Mouse (Mus musculus): ENCODE measurements around the gene Syt14. TPM values are rescaled to one million over a fixed set of nuclear protein-coding genes. Genes with fewer than 3 reads are reported as not detected.

Gene Syt14
- polyA plus RNA-seq (2015; fragmentation: Nextera tagmentation; extraction: Ambion mirVana): 0.81 and 0.98 TPM in 2 replicates

GRCm38 (mm10) chr1:193035371-193036238 lies at the start of gene Syt14:
Gene Syt14, minus strand, starts transcription at chr1:193035775.

GRCm38 (mm10) chr1:192855474-192856230 lies 179.9 kb downstream of the Syt14 start, which contains the start of gene Sertad4:
Gene Sertad4, minus strand, starts transcription at chr1:192855756.

Other genes starting within 250 kb of the Syt14 start
- gene Sertad4, start 180.0 kb downstream of the Syt14 start, polyA plus RNA-seq (2015; fragmentation: Nextera tagmentation; extraction: Ambion mirVana): 12.4 and 12.8 TPM in 2 replicates
- gene Diexf, start 94.5 kb upstream of the Syt14 start, polyA plus RNA-seq (2015; fragmentation: Nextera tagmentation; extraction: Ambion mirVana): 3.8 and 4.1 TPM in 2 replicates
- gene Irf6, start 117.3 kb upstream of the Syt14 start, polyA plus RNA-seq (2015; fragmentation: Nextera tagmentation; extraction: Ambion mirVana): 23.2 and 24.2 TPM in 2 replicates
- 12.8 and 13.0 TPM in 2 replicates for gene A130010J15Rik, start 132.3 kb upstream of the Syt14 start, polyA plus RNA-seq (2015; fragmentation: Nextera tagmentation; extraction: Ambion mirVana)
- 1.5 and 2.1 TPM in 2 replicates for gene Traf3ip3, start 165.9 kb upstream of the Syt14 start, polyA plus RNA-seq (2015; fragmentation: Nextera tagmentation; extraction: Ambion mirVana)
- 7.1 and 8.3 TPM in 2 replicates for gene Lamb3, start 171.9 kb upstream of the Syt14 start, polyA plus RNA-seq (2015; fragmentation: Nextera tagmentation; extraction: Ambion mirVana)
- 36.5 and 36.7 TPM in 2 replicates for gene Hsd11b1, start 228.3 kb upstream of the Syt14 start, polyA plus RNA-seq (2015; fragmentation: Nextera tagmentation; extraction: Ambion mirVana)
- gene G0s2, start 237.4 kb upstream of the Syt14 start, polyA plus RNA-seq (2015; fragmentation: Nextera tagmentation; extraction: Ambion mirVana): 155 and 157 TPM in 2 replicates